ENCODE assay signal across 9 mouse cellular contexts in genomic region chr5:77093961-77094360, GRCm38 (mm10). TPM values are rescaled to one million over a fixed set of nuclear protein-coding genes. Genes with fewer than 3 reads are reported as not detected.
DNase-seq lines count a peak whose midpoint lies in the region; ATAC-seq and TF ChIP-seq lines count a peak whose summit lies in the region.
"Had no signal": no experiment of that assay in that cellular context is flagged by ENCODE, and none has a peak within 500 bp of the region (broad histone marks: within the 10 kb centered on the region; RNA-seq: fewer than 3 reads in every experiment).

No protein-coding gene starts in this region.

- no peaks in the 10 kb centered on the region for H3K27me3 ChIP-seq in lung, embryonic 14.5 days (ENCODE audit: insufficient read depth, low read length)
- peaks cover 65% of the 10 kb centered on the region for H3K27me3 ChIP-seq in forebrain, embryonic 13.5 days
- no peaks in the 10 kb centered on the region; the same call in 1 of the 2 replicates for H3K27me3 ChIP-seq in limb, embryonic 11.5 days (ENCODE audit: control insufficient read depth, insufficient read depth, low read length)
- peaks cover 20% of the 10 kb centered on the region for H3K27me3 ChIP-seq in neural tube, embryonic 13.5 days

- H3K4me1 ChIP-seq in lung, embryonic 14.5 days (ENCODE audit: insufficient read depth) = 0 out of 2 replicates have a peak, but pooled peaks cover 2% of the 10 kb centered on the region
- H3K4me1 ChIP-seq in forebrain, embryonic 13.5 days = peaks cover 27% of the 10 kb centered on the region
- peaks cover 8% of the 10 kb centered on the region for H3K4me1 ChIP-seq in limb, embryonic 11.5 days (ENCODE audit: control insufficient read depth, insufficient read depth, low read length)
- peaks cover 69% of the 10 kb centered on the region for H3K4me1 ChIP-seq in neural tube, embryonic 13.5 days (replicated peaks)

- H3K9me3 ChIP-seq in lung, embryonic 14.5 days (ENCODE audit: low read depth, low read length) = no peaks in the 10 kb centered on the region
- H3K9me3 ChIP-seq in forebrain, embryonic 13.5 days (replicated peaks) = no peaks in the 10 kb centered on the region
- no peaks in the 10 kb centered on the region for H3K9me3 ChIP-seq in limb, embryonic 11.5 days (ENCODE audit: control insufficient read depth, low read length)
- H3K9me3 ChIP-seq in neural tube, embryonic 13.5 days = no peaks in the 10 kb centered on the region

- WGBS in lung, embryonic 14.5 days = 37% methylated on average over 8 of the region's 8 CpGs
- WGBS in forebrain, embryonic 13.5 days = 21% methylated on average over 8 of the region's 8 CpGs
- WGBS in limb, embryonic 11.5 days = 37% methylated on average over 8 of the region's 8 CpGs
- 27% methylated on average over 8 of the region's 8 CpGs for WGBS in neural tube, embryonic 13.5 days

- no peak for ATAC-seq in lung, embryonic 14.5 days (ENCODE audit: insufficient read depth)
- no peak for ATAC-seq in forebrain, embryonic 13.5 days
- no peak for ATAC-seq in limb, embryonic 11.5 days (ENCODE audit: insufficient number of reproducible peaks, low FRiP score, low TSS enrichment, low read depth)
- no peak for ATAC-seq in neural tube, embryonic 13.5 days (ENCODE audit: low read depth)

- DNase-seq in lung, embryonic 14.5 days = no peak
- DNase-seq in lung, postnatal 36 days = no peak
- no peak for DNase-seq in limb, embryonic 11.5 days (ENCODE audit: low spot score)
- no peak for DNase-seq in right cerebral cortex, postnatal 10 days (ENCODE audit: low spot score in 2 of 2)
- DNase-seq in adrenal gland, postnatal 4 days (ENCODE audit: low spot score in 2 of 2) = no peak
- no peak for DNase-seq in urinary bladder, adult 2 months (ENCODE audit: low spot score)
- DNase-seq: left cerebral cortex, postnatal 4 days had no signal

- H3K4me3 ChIP-seq in lung, embryonic 14.5 days (ENCODE audit: low read depth, low read length) = peak overlapping the region; percentile 60
- H3K4me3 ChIP-seq in forebrain, embryonic 13.5 days = peak overlapping the region; percentile 64
- peak overlapping the region; percentile 53; the same call in 1 of the 2 replicates for H3K4me3 ChIP-seq in limb, embryonic 11.5 days (ENCODE audit: low read depth, low read length)
- peak overlapping the region; percentile 71 for H3K4me3 ChIP-seq in neural tube, embryonic 13.5 days

- H3K27ac ChIP-seq in lung, embryonic 14.5 days (ENCODE audit: low read depth) = no peak overlapping the region
- no peak overlapping the region for H3K27ac ChIP-seq in forebrain, embryonic 13.5 days
- H3K27ac ChIP-seq in limb, embryonic 11.5 days (replicated peaks; ENCODE audit: low read depth, low read length) = no peak overlapping the region
- H3K27ac ChIP-seq in neural tube, embryonic 13.5 days (replicated peaks) = peak overlapping the region; percentile 76; the same call in 1 of the 2 replicates

- no peaks in the 10 kb centered on the region for H3K36me3 ChIP-seq in lung, embryonic 14.5 days (ENCODE audit: insufficient read depth)
- H3K36me3 ChIP-seq in forebrain, embryonic 13.5 days (ENCODE audit: poor library complexity, severe bottlenecking) = no peaks in the 10 kb centered on the region
- H3K36me3 ChIP-seq in limb, embryonic 11.5 days (ENCODE audit: control insufficient read depth, insufficient read depth, low read length) = no peaks in the 10 kb centered on the region
- H3K36me3 ChIP-seq in neural tube, embryonic 13.5 days = no peaks in the 10 kb centered on the region

- TF ChIP-seq CTCF in lung, embryonic 14.5 days (IDR thresholded peaks at IDR 0.05; ENCODE audit: low read depth) = no peak

- peak overlapping the region; percentile 65; the same call in 1 of the 2 replicates for H3K9ac ChIP-seq in lung, embryonic 14.5 days
- H3K9ac ChIP-seq in forebrain, embryonic 13.5 days = peak overlapping the region; percentile 70
- no peak overlapping the region for H3K9ac ChIP-seq in limb, embryonic 11.5 days (ENCODE audit: low read length)
- peak overlapping the region; percentile 84 for H3K9ac ChIP-seq in neural tube, embryonic 13.5 days

- peak overlapping the region; percentile 96 for H3K4me2 ChIP-seq in lung, embryonic 14.5 days
- peak overlapping the region; percentile 100 for H3K4me2 ChIP-seq in forebrain, embryonic 13.5 days
- H3K4me2 ChIP-seq in limb, embryonic 11.5 days (ENCODE audit: low read depth, severe bottlenecking) = peak overlapping the region; percentile 100
- H3K4me2 ChIP-seq in neural tube, embryonic 13.5 days = peak overlapping the region; percentile 99

RNA-seq across cellular contexts. Expression of gene Hopx, which starts 21.0 kb away (rescaled TPM):
- polyA plus RNA-seq in lung, embryonic 14.5 days (2014; fragmentation: Nextera tagmentation; extraction: Ambion mirVana) = 2.4 and 3.6 TPM in 2 replicates
- 1.4 and 1.5 TPM in 2 replicates for polyA plus RNA-seq in forebrain, embryonic 13.5 days (2015; fragmentation: Nextera tagmentation; extraction: Ambion mirVana)
- 0.13 and 0.34 TPM in 2 replicates for polyA plus RNA-seq in limb, embryonic 11.5 days (2014; fragmentation: Nextera tagmentation; extraction: Ambion mirVana)
- polyA plus RNA-seq in neural tube, embryonic 13.5 days (2015; fragmentation: Nextera tagmentation; extraction: Ambion mirVana) = 8.8 and 9.2 TPM in 2 replicates
- 1 to 10 TPM; 4.8 to 7.2 TPM for total RNA-seq in adrenal gland, postnatal 4 days (2021)
- 66.3 and 93.9 TPM in 2 replicates for polyA plus RNA-seq in urinary bladder, adult 2 months (2012; rRNA removed)
